Mouse (Mus musculus) thymus, postnatal 36 days (tissue): ENCODE measurements around the gene Myo9b.
A peak's percentile ranks its signal among the peaks of the same experiment; 100 is the strongest.

ENCODE experiments used
- DNase-seq, 2 experiments: peaks; one replicate each; pipeline ENCODE4 v3.0.0; 2022; ENCODE audit warnings: mixed read lengths in 2 of 2

Myo9b gene

DNA sequence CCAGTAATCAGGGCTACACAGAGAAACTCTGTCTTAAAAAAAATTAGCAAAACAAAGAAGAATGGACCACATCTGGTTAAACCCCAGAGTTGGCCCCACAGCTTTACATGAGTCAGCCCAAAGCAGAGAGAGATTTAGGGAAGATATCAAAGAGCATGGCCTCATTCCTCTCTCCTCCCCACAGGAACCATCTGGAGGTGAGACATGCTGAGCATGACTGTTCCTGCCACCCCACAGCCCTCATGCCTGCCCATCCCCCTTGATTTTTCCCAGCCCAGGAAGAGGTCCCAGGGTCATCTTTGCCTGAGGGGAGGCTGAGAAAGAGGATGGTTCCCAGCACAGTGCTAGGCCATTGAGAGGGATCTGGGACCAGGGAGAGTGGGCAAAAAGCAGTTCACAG, 95.9 kb downstream of the Myo9b start:
- no peak for DNase-seq

- no peak for DNase-seq
Measured at GRCm38 (mm10) chr8:71369040-71369718, 96.7 kb downstream of the Myo9b start.

DNA sequence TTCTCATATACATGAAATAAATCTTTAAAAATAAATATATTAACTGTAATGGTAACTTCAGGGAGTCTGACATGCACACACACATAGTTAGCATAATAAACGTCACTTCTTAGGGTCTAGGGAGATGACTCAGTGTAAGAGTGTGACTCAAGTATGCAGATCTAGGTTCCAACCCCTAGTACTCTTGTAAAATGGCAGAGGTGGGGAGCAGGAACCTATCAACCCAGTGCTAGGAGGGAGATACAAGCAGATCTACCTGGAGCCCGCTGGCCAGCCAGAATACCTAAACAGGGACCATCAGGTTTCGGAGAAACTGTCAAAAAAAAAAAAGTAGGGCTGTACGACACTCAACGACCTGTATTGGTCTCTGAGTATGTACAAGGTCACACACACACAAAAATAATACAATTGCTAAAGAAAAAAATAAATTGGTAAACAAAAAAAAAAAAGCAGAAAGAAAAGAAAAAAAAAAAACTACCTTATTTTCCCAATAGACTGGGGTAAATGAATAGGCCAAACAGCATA, 98.3 kb downstream of the Myo9b start:
- no peak for DNase-seq

GRCm38 (mm10) chr8:71371236-71371848, 98.8 kb downstream of the Myo9b start, which contains the start of gene Ocel1:
Gene Ocel1 (plus strand): TSS chr8:71371298.
- DNase-seq = peak; percentile 97 to 99

DNA sequence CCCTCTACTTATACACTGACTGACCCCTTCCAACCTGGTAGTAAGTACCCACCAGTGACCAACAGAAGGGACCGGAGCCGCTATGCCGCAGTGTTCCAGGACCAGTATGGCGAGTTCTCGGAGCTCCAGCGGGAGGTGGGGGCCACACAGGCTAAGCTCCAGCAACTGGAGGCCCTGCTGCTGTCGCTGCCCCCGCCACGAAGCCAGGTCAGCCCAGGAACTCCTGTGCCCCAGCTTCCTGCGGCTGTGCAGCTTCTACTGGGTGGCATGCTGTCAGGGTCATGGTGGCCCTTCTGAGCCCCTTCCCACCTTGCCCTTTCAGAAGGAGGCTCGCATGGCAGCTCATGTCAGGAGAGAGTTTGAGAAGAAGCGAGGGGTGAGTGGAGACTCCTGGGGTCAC, 99.9 kb downstream of the Myo9b start:
- DNase-seq = no peak

DNA sequence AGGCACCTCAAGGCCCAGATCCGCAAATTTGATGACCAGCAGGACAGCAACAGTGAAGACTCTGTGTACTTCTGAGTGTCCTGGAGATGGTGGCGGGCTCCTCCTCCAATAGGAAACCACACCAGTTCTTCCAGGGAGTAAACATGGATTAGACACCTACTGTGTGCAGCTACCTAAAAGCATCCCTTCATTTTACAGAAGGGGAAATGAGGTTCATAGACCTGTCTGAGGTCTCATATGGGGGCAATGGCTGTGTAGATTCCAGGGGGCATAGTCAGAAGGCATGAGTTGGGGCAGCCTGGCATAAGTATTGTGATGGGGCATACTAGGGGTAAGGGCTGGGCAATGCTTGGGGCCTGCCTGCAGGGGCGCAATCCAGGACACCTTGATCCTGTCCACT, 100.5 kb downstream of the Myo9b start:
- no peak for DNase-seq

- DNase-seq = no peak
Measured at GRCm38 (mm10) chr8:71374616-71375206, 102.2 kb downstream of the Myo9b start.

GRCm38 (mm10) chr8:71375581-71376422, 103.3 kb downstream of the Myo9b start:
- peak; percentile 48 to 65 for DNase-seq

- DNase-seq = no peak
Measured at GRCm38 (mm10) chr8:71376423-71377030, 104.0 kb downstream of the Myo9b start.

- no peak for DNase-seq
Measured at GRCm38 (mm10) chr8:71379008-71379407, 106.5 kb downstream of the Myo9b start.

GRCm38 (mm10) chr8:71379512-71380075, 107.1 kb downstream of the Myo9b start:
- no peak for DNase-seq

GRCm38 (mm10) chr8:71380178-71381171, 108.0 kb downstream of the Myo9b start:
- DNase-seq = no peak

DNA sequence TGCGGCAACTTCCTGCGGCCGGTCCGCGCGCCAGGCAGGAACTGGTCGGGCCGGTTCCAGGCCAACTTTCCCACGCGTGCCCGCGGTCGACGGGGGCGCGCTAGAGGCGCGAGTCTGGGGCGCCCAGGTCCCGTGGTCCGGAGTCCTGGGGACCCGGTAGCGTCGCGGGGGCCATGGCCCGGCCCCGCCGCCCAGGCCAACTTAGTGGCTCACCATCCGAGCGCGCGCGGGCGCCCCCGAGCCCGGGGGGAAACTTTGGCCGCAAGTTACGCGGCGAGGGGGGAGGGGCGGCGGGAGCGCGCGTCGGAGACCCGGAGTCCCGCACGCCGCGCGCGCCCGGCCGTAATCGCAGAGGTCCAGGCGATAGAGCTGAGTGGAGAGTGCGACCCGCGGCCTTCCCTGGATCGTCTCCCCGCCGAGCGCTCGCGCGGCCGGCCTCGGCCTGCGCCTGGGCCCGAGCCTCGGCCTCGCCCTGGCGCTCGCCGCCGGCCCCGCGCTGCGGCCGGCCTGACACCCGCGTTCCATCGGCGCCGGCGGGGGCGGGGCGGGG, 109.0 kb downstream of the Myo9b start, which contains the start of gene Nr2f6:
Nr2f6 (minus strand) TSS at position 540 of the 550 bp plus-strand sequence.
- peak; percentile 33 to 53 for DNase-seq

DNA sequence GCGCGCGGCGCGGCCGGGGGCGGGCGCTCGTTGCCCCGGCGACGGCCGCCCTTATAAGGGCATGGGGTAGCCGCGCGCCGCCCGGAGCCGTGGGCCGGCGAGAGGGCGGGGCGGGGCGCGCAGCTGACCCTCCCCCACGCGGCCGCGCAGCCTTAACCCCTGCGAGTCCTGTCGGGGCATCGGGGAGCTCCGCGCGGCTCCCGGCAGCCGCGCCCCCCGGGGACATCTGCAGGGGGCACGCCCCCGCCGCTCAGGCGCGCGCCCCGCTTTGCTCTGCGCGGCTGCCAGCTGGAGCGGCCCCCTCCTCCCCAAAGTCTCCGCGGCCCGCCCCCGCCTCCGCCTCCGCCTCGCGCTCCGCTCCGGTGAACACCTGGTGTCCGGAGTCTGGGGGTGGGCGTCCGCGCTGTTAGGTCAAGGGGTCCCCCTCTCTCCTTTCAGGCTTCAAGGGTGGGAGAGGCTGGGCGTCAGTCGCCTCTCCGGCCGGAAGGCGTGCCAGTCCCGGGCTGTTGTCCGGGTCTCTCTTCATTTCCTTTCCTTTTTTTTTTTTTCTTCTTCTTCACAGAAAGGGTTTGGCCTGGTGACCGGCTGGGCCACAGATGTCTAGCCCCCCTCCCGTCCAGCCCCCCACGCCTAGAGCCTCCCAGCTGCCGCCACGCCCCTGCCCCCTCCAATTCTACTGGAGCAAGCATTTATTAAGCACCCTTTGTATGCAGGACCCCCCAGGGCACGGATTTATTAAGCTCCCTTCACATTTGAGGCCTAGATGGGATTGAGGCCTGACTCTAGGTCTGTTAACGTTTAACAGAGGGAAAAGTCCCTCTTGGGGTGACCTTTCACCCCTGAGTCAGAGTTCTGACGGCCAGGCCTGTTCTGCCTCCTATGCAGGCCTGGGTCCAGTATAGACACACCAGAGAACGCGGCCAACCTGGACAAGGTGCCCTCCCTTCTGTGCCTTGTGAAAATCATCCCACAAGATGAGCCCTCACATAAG, 109.8 kb downstream of the Myo9b start:
- DNase-seq = peak; percentile 63 to 78

GRCm38 (mm10) chr8:71383396-71383795, 110.9 kb downstream of the Myo9b start:
- DNase-seq = no peak

DNA sequence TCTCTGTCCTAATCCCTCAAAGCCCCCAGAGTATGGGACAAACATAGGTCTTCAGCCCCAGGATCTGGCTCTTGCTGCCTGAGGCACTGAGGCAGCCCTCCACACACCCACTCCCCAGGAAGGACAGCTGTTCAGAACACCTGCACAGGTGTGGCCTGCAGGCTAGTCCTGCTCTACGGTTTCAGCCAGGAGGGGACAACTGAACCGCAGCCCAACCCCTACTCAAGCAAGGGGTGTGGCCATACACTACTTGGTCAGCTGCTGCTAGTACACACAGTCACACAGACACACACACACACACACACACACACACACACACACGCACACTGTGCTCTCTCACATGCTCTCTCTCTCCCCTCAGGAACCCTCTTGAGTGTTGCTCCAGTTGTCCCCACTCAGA, 111.3 kb downstream of the Myo9b start:
- no peak for DNase-seq

GRCm38 (mm10) chr8:71385212-71385835, 112.8 kb downstream of the Myo9b start:
- no peak for DNase-seq

- DNase-seq = no peak
Measured at GRCm38 (mm10) chr8:71388267-71388666, 115.8 kb downstream of the Myo9b start.

- DNase-seq = peak in 1 of 2 experiments; percentile 0
Measured at GRCm38 (mm10) chr8:71391696-71392095, 119.2 kb downstream of the Myo9b start.
